Mouse (Mus musculus) cortical plate, adult 2 months (tissue): ENCODE data around the gene Fam20a. TPM values are rescaled to one million over a fixed set of nuclear protein-coding genes. Genes with fewer than 3 reads are reported as not detected.

Source experiments
- H3K27ac ChIP-seq: fragments of 200-500 bp; 2 replicates; pipeline ENCODE4 v1.5.1; 2012; ENCODE audit warnings: low read length, control low read depth, inconsistent platforms; ENCODE audit not compliant: insufficient read depth
- H3K4me1 ChIP-seq: fragments of 200-500 bp; 2 replicates; pipeline ENCODE4 v1.6.1; 2011; ENCODE audit warnings: low read length; ENCODE audit not compliant: control insufficient read depth, insufficient read depth
- H3K4me3 ChIP-seq: fragments of 200-500 bp; 2 replicates; pipeline ENCODE4 v1.5.1; 2011; ENCODE audit warnings: mild to moderate bottlenecking, low read length, control low read depth; ENCODE audit not compliant: insufficient read depth
- CTCF ChIP-seq: fragments of 200-500 bp; IDR thresholded peaks from 2 replicates; pipeline ENCODE4 v1.5.1; 2011; ENCODE audit warnings: mild to moderate bottlenecking, control low read depth, low read length; ENCODE audit not compliant: insufficient read depth; ENCODE audit errors: extremely low read depth
- POLR2A ChIP-seq: fragments of 200-500 bp; IDR thresholded peaks from 2 replicates; pipeline ENCODE4 v1.6.1; 2011; ENCODE audit warnings: mild to moderate bottlenecking, low read length, control low read depth; ENCODE audit not compliant: insufficient read depth; ENCODE audit errors: extremely low read depth
- polyA plus RNA-seq: library from polyadenylated mRNA; depleted of rRNA; stranded (reverse); fragments of >200 nt; gene quantifications from 2 replicates; pipeline ENCODE4 v1.2.3, GENCODE M21; 2012

Gene Fam20a
- polyA plus RNA-seq, 1 experiment = 22.5 TPM

DNA sequence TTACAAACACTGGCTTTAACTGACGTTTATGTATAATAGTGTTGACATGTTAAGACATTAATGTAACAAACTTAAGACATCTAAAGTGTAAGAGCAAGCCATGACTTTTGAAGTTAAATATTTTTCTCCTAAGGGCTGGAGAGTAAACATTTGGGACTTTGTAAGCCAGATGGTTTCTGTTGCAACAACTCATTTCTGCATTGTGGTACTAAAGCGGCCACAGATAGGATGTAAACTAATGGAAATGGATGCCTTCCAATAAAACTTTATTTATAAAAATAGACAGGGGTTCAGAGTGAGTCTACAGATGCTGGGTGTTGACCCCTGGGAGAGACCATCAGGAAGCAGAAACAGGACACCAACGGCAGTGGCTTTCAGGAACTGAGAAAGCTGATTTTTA, 15.9 kb upstream of the Fam20a start:
- TF ChIP-seq POLR2A = no peak
- no peak for TF ChIP-seq CTCF
- H3K27ac ChIP-seq = no peak overlapping the region
- H3K4me3 ChIP-seq = no peak overlapping the region
- H3K4me1 ChIP-seq = no peaks in the 10 kb centered on the region

GRCm38 (mm10) chr11:109736406-109736805, 14.3 kb upstream of the Fam20a start:
- Histone ChIP-seq H3K4me1 (no peaks in the 10 kb centered on the region), H3K27ac (no peak overlapping the region), H3K4me3 (no peak overlapping the region)
- TF ChIP-seq CTCF = no peak
- TF ChIP-seq POLR2A = no peak

GRCm38 (mm10) chr11:109734341-109734740, 12.3 kb upstream of the Fam20a start:
- no peak for TF ChIP-seq POLR2A
- no peak for TF ChIP-seq CTCF
- no peak overlapping the region for H3K27ac ChIP-seq
- H3K4me1 ChIP-seq = no peaks in the 10 kb centered on the region
- no peak overlapping the region for H3K4me3 ChIP-seq

DNA sequence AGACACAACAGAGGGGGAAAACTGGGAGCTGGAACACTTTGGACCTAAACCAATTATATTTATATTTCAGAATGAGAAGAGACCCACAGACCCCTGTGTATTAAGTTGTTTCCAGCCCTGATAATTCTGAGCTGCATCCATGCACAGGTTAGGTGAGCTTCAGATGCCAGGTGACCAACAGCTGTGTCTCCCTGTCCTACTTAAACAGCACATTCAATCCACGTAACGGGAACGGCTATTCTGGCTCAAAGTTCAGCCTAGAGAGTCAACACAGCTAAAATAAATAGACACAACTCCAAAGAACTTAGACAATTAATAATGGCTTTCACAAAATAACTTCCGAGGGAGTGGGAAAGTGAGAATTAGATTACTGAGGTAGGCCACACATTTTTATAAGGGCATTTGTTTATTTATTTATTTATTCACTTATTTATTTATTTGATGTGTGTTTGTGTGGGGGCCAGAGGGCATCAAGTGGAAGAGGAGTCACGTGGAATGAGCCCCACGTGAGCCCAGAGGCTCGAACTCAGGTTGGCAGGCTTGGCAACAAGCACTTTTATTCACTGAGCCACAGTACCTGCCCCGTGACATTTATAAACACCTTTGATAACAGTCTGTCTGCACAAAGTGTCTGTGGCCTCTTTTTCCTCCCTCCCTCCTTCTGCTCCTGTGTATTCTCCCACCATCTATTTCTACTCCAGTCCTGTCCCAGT, 10.8 kb upstream of the Fam20a start:
- no peaks in the 10 kb centered on the region for H3K4me1 ChIP-seq
- TF ChIP-seq POLR2A (no peak), CTCF (no peak)

GRCm38 (mm10) chr11:109728371-109728770, 6.3 kb upstream of the Fam20a start:
- Histone ChIP-seq H3K4me3 (no peak overlapping the region), H3K4me1 (no peaks in the 10 kb centered on the region), H3K27ac (no peak overlapping the region)
- TF ChIP-seq POLR2A = no peak
- no peak for TF ChIP-seq CTCF

More for the DNA sequence above, 10.8 kb upstream of the Fam20a start:
- H3K4me3 ChIP-seq = no peak overlapping the region
- no peak overlapping the region for H3K27ac ChIP-seq

- no peak for TF ChIP-seq POLR2A
- TF ChIP-seq CTCF = no peak
- Histone ChIP-seq H3K4me3 (no peak overlapping the region; the same call in 1 of the 2 replicates), H3K27ac (no peak overlapping the region), H3K4me1 (peaks cover 6% of the 10 kb centered on the region)
Measured at GRCm38 (mm10) chr11:109722711-109723110, 632 bp upstream of the Fam20a start.

GRCm38 (mm10) chr11:109721320-109721780, 729 bp downstream of the Fam20a start:
- peaks cover 10% of the 10 kb centered on the region for H3K4me1 ChIP-seq
- H3K27ac ChIP-seq = peak overlapping the region; percentile 36
- H3K4me3 ChIP-seq = peak overlapping the region; percentile 39
- TF ChIP-seq POLR2A = no peak
- no peak for TF ChIP-seq CTCF

GRCm38 (mm10) chr11:109720809-109721319, 1.2 kb downstream of the Fam20a start:
- Histone ChIP-seq H3K4me3 (peak overlapping the region; percentile 39), H3K4me1 (peaks cover 10% of the 10 kb centered on the region), H3K27ac (peak overlapping the region; percentile 36)
- TF ChIP-seq CTCF = no peak
- no peak for TF ChIP-seq POLR2A

DNA sequence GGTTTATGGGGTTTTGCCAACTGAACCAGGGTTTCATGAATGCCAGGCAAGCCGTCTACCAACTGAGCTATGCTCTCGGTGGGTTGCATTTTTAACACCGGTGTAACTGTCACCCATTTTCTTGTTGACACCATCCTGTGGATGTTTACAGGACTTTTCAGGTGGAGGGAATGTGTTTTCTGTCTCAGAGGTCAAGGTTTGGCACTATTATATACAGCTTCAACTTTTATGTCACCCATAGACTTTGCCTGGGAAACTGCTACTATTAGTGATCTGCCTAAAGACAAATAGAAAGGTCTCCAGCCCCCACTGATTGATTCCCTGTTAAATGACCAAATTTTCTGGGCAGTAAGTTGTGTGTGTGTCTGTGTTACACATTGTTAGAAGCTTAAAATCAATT, 2.7 kb downstream of the Fam20a start:
- peak overlapping the region; percentile 11 for H3K4me3 ChIP-seq
- TF ChIP-seq POLR2A (no peak), CTCF (no peak)
- H3K4me1 ChIP-seq = peaks cover 10% of the 10 kb centered on the region
- no peak overlapping the region for H3K27ac ChIP-seq

GRCm38 (mm10) chr11:109717966-109718895, 3.8 kb downstream of the Fam20a start:
- Histone ChIP-seq H3K4me3 (no peak overlapping the region; the same call in 1 of the 2 replicates), H3K27ac (peak overlapping the region; percentile 15), H3K4me1 (peaks cover 10% of the 10 kb centered on the region)
- no peak for TF ChIP-seq CTCF
- TF ChIP-seq POLR2A = no peak
